Mouse (Mus musculus) right cerebral cortex, postnatal 4 days (tissue): ENCODE results near the gene Per2.

Experiments used
- DNase-seq: peaks from one replicate; pipeline ENCODE4 v3.0.0-alpha.2; 2022

Per2 gene

GRCm38 (mm10) chr1:91380453-91381090 lies 78.6 kb downstream of the Per2 start:
- DNase-seq = peak; percentile 90

- no peak for DNase-seq
Observed at GRCm38 (mm10) chr1:91373414-91373835, 85.7 kb downstream of the Per2 start.

GRCm38 (mm10) chr1:91370055-91370454 lies 89.1 kb downstream of the Per2 start:
- DNase-seq = no peak

- no peak for DNase-seq
Observed at GRCm38 (mm10) chr1:91369408-91369807, 89.7 kb downstream of the Per2 start.

- no peak for DNase-seq
Observed at GRCm38 (mm10) chr1:91367295-91367694, 91.8 kb downstream of the Per2 start.

GRCm38 (mm10) chr1:91366215-91367108 lies 92.7 kb downstream of the Per2 start, which contains the start of gene Erfe:
TSS of gene Erfe (plus strand) at chr1:91366430.
- peak; percentile 55 for DNase-seq
